Mouse (Mus musculus): ENCODE results near the gene Ctsd. TPM values are rescaled to one million over a fixed set of nuclear protein-coding genes. Genes with fewer than 3 reads are reported as not detected.

The Ctsd gene
- polyA plus RNA-seq (2016; fragmentation: Nextera tagmentation; extraction: Ambion mirVana): 145 and 171 TPM in 2 replicates

DNA sequence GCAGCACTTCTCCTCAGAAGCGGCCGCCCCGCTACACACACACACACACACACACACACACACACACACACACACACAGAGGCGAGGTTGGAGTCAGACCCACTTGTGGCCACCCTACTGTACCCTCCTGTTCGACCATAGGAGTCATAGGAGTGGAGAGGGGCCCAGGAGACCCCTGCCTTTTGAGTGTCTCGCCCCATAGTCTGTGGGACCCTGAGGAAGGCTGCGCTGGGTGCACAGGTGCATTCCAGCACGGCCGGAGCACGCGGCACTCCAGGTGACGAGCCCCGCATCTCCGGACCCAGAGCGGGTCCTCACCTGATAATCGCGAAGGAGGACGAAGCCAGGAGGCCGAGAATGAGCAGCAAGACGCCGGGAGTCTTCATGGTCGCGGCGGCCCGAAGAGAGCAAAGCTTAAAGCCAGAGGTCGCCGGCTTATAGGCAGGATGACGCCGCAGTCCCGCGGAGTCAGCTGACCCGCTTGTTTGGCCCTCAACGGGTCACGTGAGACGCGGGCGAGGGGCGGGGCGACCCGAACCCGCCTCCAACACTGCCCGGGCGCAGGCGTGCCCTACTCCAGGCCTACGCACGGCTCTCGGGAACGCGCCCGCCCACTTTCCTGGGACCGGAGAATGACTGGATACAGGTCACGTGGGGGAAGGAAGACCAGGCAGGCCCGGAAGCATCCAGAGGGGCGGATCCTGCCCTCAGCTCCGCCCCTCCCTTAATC, at the start of gene Ctsd:
Gene Ctsd (minus strand): TSS at position 620 of the 730 bp plus-strand sequence.
- peaks cover 33% of the 10 kb centered on the region for H3K36me3 ChIP-seq
- H3K27me3 ChIP-seq (ENCODE audit: low read depth, poor library complexity, severe bottlenecking): no peaks in the 10 kb centered on the region
- H3K4me3 ChIP-seq: peak within 1 kb of the TSS; percentile 72
- peak within 1 kb of the TSS; percentile 87 for H3K27ac ChIP-seq (replicated peaks)
- under 1% methylated on average over 55 of the region's 55 CpGs for WGBS
- no peaks in the 10 kb centered on the region for H3K9me3 ChIP-seq (replicated peaks)
- peaks cover 27% of the 10 kb centered on the region for H3K4me1 ChIP-seq
- peak; percentile 98 for DNase-seq (ENCODE audit: low spot score)

- no peak overlapping the region for H3K27ac ChIP-seq (replicated peaks)
- 86% methylated on average over 5 of the region's 5 CpGs for WGBS
- DNase-seq (ENCODE audit: low spot score): no peak
- peaks cover 27% of the 10 kb centered on the region for H3K27me3 ChIP-seq (ENCODE audit: low read depth, poor library complexity, severe bottlenecking)
- no peaks in the 10 kb centered on the region for H3K9me3 ChIP-seq (replicated peaks)
- H3K36me3 ChIP-seq: no peaks in the 10 kb centered on the region
- H3K4me1 ChIP-seq: peaks cover 15% of the 10 kb centered on the region
- H3K4me3 ChIP-seq: no peak overlapping the region
Measured at GRCm38 (mm10) chr7:142437324-142437723, 49.5 kb upstream of the Ctsd start.

DNA sequence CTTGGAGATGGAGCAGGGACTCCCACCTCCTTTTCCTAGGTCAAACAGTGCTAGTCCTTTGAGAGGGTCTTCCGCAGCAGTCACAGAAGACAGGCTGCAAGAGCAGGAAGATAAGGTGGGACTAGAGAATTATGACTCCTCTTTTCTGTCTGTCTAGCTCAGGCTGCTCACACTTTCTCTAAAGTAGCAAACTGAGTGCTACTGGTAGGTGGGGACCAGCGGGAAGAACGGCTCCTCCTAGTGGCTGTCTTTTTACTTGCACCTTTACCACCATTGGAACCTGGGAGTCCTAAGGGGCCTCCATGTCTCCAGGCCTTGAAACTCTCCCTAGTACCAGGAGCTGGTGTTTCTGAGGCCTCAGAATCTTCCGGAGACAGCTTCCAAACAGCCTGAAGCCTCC, 47.7 kb upstream of the Ctsd start:
- Histone ChIP-seq H3K36me3 (no peaks in the 10 kb centered on the region), H3K4me3 (no peak overlapping the region), H3K27me3 (ENCODE audit: low read depth, poor library complexity, severe bottlenecking) (peaks cover 27% of the 10 kb centered on the region), H3K27ac (replicated peaks) (no peak overlapping the region), H3K9me3 (replicated peaks) (no peaks in the 10 kb centered on the region), H3K4me1 (peaks cover 5% of the 10 kb centered on the region)
- peak; percentile 66 for DNase-seq (ENCODE audit: low spot score)
- WGBS: 23% methylated on average over 4 of the region's 4 CpGs

DNA sequence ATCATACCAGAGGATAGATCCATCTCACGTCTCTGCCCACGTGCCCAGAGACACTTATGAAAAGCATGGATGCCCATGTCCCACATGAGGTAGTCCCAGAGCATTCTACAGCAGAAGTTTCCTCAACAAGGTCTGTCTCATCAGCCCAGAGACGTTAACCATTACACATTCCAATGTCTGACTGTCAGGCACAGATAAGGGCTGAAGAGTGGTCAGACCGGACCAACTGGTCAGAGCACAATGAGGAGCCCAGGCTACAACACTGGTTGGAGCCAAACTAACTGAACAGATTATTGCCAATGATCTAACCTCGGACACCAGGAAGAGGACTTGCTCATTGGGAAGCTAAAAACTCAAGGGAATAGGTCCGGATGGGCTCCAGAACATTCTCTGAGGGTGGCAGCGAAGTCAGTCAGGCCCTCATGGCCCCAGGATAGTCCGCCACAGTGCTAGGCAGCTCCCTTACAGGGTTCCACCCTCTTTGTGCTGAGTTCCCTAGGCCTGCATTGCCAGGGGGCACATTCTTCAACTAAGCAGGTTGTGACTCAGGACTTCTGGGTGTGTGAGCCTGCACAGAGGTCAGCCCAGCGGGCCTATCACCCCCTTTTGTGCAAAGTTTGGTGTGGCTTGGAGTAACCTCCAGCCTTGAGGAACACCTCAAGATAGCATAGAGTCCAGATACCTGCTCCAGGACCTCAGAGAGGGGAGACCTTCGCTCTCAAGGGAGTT, 46.5 kb upstream of the Ctsd start, which contains the start of gene Syt8:
Gene Syt8 (plus strand): TSS at position 714 of the 729 bp plus-strand sequence.
- WGBS: 86% methylated on average over 10 of the region's 10 CpGs
- Histone ChIP-seq H3K9me3 (replicated peaks) (no peaks in the 10 kb centered on the region), H3K36me3 (no peaks in the 10 kb centered on the region), H3K27ac (replicated peaks) (no peak within 1 kb of the TSS), H3K27me3 (ENCODE audit: low read depth, poor library complexity, severe bottlenecking) (peaks cover 28% of the 10 kb centered on the region), H3K4me3 (no peak within 1 kb of the TSS), H3K4me1 (peaks cover 3% of the 10 kb centered on the region; the same call in 1 of the 2 replicates)
- DNase-seq (ENCODE audit: low spot score): no peak

DNA sequence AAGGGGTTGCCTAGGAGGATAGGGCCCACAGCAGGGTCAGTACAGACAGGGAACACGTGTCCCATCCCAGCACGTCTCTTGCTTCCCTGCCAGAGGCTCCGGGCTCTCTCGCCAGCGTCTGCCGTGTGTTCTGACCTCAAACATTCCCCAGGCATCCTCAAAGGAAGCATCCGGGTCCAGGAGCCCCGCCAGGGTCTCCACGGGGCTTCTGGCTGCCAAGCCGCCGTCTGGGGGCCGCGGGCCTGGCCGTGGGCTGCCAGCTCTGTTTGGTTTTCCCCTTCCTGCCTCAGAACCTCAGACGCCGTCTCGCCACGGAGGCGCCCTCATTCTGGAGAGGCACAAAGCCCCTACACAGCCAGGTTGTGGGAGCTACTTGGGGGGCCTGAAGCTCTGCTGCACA, 45.8 kb upstream of the Ctsd start:
- Histone ChIP-seq H3K36me3 (no peaks in the 10 kb centered on the region), H3K4me1 (peaks cover 3% of the 10 kb centered on the region; the same call in 1 of the 2 replicates), H3K27ac (replicated peaks) (no peak overlapping the region), H3K27me3 (ENCODE audit: low read depth, poor library complexity, severe bottlenecking) (peaks cover 28% of the 10 kb centered on the region; the same call in 1 of the 2 replicates), H3K4me3 (no peak overlapping the region), H3K9me3 (replicated peaks) (no peaks in the 10 kb centered on the region)
- DNase-seq (ENCODE audit: low spot score): no peak
- WGBS: 61% methylated on average over 19 of the region's 19 CpGs

DNA sequence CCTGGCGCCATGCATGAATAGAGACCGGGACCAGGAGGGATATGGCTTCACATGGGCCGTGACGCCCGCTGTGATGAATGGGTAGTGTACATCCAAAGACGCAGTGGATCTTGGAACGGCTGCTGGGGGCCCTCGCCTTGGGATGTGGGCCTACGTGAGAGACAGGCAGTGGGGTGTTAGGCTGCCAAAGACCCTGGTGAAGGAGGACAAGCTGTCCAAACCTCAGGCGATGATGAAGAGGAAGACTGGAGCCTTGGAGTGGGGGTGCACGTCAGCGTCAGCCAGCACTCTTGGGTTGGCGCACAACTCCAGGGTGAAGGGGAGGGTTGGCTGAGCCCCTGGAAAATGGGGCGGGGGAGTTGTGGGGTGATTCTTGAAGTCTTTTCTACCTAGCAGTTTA, 43.3 kb upstream of the Ctsd start:
- peaks cover 10% of the 10 kb centered on the region for H3K4me1 ChIP-seq
- H3K36me3 ChIP-seq: no peaks in the 10 kb centered on the region
- no peak overlapping the region for H3K27ac ChIP-seq (replicated peaks)
- 93% methylated on average over 14 of the region's 14 CpGs for WGBS
- peaks cover 31% of the 10 kb centered on the region; the same call in 1 of the 2 replicates for H3K27me3 ChIP-seq (ENCODE audit: low read depth, poor library complexity, severe bottlenecking)
- no peak overlapping the region for H3K4me3 ChIP-seq
- no peaks in the 10 kb centered on the region for H3K9me3 ChIP-seq (replicated peaks)
- DNase-seq (ENCODE audit: low spot score): no peak

GRCm38 (mm10) chr7:142430160-142430678, 42.4 kb upstream of the Ctsd start:
- peaks cover 12% of the 10 kb centered on the region for H3K4me1 ChIP-seq
- 84% methylated on average over 12 of the region's 12 CpGs for WGBS
- H3K4me3 ChIP-seq: no peak overlapping the region
- H3K36me3 ChIP-seq: no peaks in the 10 kb centered on the region
- H3K27me3 ChIP-seq (ENCODE audit: low read depth, poor library complexity, severe bottlenecking): peaks cover 29% of the 10 kb centered on the region; the same call in 1 of the 2 replicates
- H3K9me3 ChIP-seq (replicated peaks): no peaks in the 10 kb centered on the region
- DNase-seq (ENCODE audit: low spot score): no peak
- H3K27ac ChIP-seq (replicated peaks): 0 out of 2 replicates have a peak overlapping the region, but pooled peaks have one; percentile 34

- Histone ChIP-seq H3K9me3 (replicated peaks) (no peaks in the 10 kb centered on the region), H3K36me3 (no peaks in the 10 kb centered on the region), H3K4me3 (no peak overlapping the region), H3K27ac (replicated peaks) (no peak overlapping the region), H3K4me1 (peaks cover 10% of the 10 kb centered on the region), H3K27me3 (ENCODE audit: low read depth, poor library complexity, severe bottlenecking) (peaks cover 20% of the 10 kb centered on the region; the same call in 1 of the 2 replicates)
- DNase-seq (ENCODE audit: low spot score): peak; percentile 84
- WGBS: 4% methylated on average over 7 of the region's 7 CpGs
Measured at GRCm38 (mm10) chr7:142428213-142428612, 40.4 kb upstream of the Ctsd start.

DNA sequence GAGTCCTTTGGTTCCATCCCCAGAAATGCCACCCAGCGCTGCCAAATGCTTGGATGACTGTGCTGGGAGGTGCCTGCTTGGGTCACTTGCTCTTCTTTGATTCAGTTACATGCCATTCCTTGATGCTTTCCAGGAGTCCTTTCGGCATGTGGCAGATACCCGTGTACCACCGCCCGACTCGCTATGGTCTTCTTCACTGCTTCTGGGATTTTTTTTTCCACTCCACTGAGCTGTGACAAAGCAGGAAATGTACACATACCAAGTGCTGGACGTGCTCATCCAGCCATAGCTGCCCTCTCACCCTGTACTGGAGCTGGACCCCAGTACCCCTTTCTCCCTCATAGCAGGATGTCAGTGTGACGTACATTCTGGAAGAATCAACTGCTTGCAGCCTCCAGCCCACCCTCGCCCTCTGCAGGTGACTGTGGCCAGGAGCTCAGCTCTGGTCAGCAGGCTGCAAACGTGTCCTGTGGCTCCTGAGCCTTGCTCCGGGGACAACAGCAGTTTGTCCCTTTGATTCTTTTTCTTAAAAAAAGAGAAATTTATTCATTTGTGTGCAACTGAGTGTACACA, 37.9 kb upstream of the Ctsd start:
- WGBS: 65% methylated on average over 11 of the region's 11 CpGs
- no peak for DNase-seq (ENCODE audit: low spot score)

DNA sequence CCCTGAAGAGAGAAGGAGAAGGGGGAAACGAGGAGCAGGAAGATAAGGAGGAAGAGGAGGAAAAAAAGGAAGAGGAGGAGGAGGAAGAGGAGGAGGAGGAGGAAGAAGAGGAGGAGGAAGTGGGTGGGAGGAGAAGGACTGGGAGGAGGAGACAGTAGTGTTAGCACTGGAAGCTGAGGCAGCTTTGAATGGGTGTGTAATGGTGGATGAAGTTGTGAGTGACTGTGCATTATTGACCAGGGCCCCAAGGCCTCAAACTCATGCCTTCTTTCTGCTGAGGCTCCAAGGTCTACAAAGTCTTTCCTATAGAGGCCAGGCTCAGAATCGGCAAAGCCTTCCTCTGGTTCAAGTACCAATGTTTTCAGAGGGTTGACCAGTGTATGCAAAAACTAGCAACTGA, 34.0 kb upstream of the Ctsd start:
- H3K27ac ChIP-seq (replicated peaks): no peak overlapping the region
- H3K9me3 ChIP-seq (replicated peaks): no peaks in the 10 kb centered on the region
- 0 out of 2 replicates have a peak, but pooled peaks cover 2% of the 10 kb centered on the region for H3K4me1 ChIP-seq
- H3K27me3 ChIP-seq (ENCODE audit: low read depth, poor library complexity, severe bottlenecking): peaks cover 3% of the 10 kb centered on the region; the same call in 1 of the 2 replicates
- DNase-seq (ENCODE audit: low spot score): no peak
- WGBS: 77% methylated on average over 2 of the region's 2 CpGs
- no peak overlapping the region for H3K4me3 ChIP-seq
- no peaks in the 10 kb centered on the region for H3K36me3 ChIP-seq

More for the DNA sequence above, 37.9 kb upstream of the Ctsd start:
- H3K27ac ChIP-seq (replicated peaks): no peak overlapping the region
- no peaks in the 10 kb centered on the region for H3K36me3 ChIP-seq
- peaks cover 10% of the 10 kb centered on the region for H3K4me1 ChIP-seq
- H3K4me3 ChIP-seq: no peak overlapping the region
- peaks cover 20% of the 10 kb centered on the region; the same call in 1 of the 2 replicates for H3K27me3 ChIP-seq (ENCODE audit: low read depth, poor library complexity, severe bottlenecking)
- no peaks in the 10 kb centered on the region for H3K9me3 ChIP-seq (replicated peaks)

DNA sequence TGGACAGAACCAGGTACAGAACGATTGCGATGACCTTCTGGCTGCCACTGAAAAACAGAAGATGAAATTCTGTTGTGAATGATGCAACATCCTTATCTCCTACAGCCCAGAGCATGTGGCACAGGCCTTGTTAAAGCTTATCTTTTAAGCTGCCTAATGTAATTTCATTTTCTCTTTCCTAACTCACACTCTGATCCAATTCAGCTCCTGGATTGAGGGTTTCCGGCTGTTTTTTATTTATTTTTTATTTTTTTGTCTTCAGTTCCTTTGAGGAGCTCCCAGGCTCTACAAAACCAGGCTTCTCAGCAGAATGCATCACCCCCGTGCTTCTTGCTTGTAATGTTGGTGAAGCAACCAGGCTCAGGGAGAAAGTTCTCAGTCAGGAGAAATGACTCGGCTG, 32.0 kb upstream of the Ctsd start:
- Histone ChIP-seq H3K27ac (replicated peaks) (no peak overlapping the region), H3K9me3 (replicated peaks) (no peaks in the 10 kb centered on the region), H3K27me3 (ENCODE audit: low read depth, poor library complexity, severe bottlenecking) (no peaks in the 10 kb centered on the region), H3K4me3 (no peak overlapping the region), H3K4me1 (no peaks in the 10 kb centered on the region), H3K36me3 (no peaks in the 10 kb centered on the region)
- DNase-seq (ENCODE audit: low spot score): no peak
- 82% methylated on average over 5 of the region's 5 CpGs for WGBS

DNA sequence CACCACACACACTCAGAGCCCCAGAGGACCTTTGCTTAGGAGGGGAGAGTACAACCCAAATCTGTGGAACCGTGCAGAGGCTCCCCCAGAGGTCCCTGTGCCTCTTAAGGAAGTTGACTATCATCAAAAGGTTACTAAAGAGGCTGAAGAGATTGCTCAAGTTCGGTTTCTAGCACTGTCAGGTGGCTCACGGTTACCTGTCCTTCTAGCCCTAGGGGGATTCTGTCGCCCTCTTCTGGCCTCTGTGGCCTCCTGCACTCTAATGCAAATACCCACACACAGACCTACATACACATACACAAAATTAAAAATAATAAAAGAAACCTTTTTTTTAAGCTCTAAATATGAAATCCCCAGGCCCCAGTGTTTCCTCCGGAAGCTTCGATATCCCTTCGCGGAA, 30.8 kb upstream of the Ctsd start:
- no peaks in the 10 kb centered on the region for H3K9me3 ChIP-seq (replicated peaks)
- H3K4me1 ChIP-seq: no peaks in the 10 kb centered on the region
- H3K36me3 ChIP-seq: no peaks in the 10 kb centered on the region
- DNase-seq (ENCODE audit: low spot score): no peak
- H3K27me3 ChIP-seq (ENCODE audit: low read depth, poor library complexity, severe bottlenecking): no peaks in the 10 kb centered on the region
- H3K4me3 ChIP-seq: no peak overlapping the region
- no peak overlapping the region for H3K27ac ChIP-seq (replicated peaks)
- WGBS: 91% methylated on average over 8 of the region's 8 CpGs
